8 mouse cellular contexts compared by ENCODE assay signal in the genomic region with DNA sequence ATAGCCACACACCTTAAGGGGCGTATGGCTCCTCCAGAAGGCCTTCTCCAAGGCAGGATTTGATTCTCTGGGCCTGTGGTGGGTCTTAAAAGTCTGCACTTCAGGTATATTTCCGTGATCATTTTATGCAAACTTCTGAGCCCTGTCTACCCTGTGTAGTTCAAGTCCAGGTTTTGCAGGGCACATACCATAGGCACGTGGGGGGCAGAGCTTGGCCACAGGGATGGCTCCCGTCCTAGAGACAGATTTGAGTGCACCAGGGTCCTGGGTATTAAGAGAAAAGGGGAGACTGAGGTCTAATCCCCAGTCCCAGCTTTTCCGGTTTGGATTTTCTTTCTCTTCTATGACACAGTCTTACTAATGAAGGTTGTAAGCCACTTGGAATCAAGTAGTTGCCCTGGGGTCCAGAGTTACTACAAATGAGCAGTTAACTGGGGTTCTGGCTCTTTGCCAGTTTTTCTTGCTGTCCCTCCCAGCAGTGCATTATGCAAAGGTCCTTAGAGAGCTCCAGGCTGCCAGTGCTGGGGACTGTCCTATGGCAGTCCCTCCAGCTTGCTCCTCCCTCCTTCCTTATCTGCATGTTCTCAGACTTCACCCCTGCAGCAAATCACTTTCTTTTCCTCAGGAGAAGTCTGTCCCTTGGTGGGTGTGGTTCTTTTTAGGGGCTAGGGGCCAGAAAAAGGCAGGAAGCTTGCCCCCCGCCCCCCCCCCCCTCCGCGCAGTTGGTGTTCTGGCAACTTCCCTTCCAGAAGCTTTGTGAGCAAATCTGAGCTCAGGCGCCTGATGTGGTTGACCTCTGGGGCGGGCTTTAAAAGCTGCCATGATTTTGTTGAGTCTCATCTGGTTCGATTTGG.
A peak's percentile ranks its signal among the peaks of the same experiment; 100 is the strongest.
DNase-seq lines count a peak whose midpoint lies in the region; ATAC-seq and TF ChIP-seq lines count a peak whose summit lies in the region.

No protein-coding gene starts in this region.

- no peaks in the 10 kb centered on the region for H3K79me2 ChIP-seq in CH12.LX (replicated peaks; ENCODE audit: control insufficient read depth, extremely low read depth, insufficient read depth, poor library complexity, severe bottlenecking)

- no peak for TF ChIP-seq POLR2A in CH12.LX (IDR thresholded peaks at IDR 0.05; ENCODE audit: low read depth, low read length)
- TF ChIP-seq POLR2A in lung, adult 2 months (IDR thresholded peaks at IDR 0.05; ENCODE audit: borderline replicate concordance, extremely low read depth, low read depth, low read length): no peak

- no peak for TF ChIP-seq EP300 in CH12.LX (IDR thresholded peaks at IDR 0.05; ENCODE audit: low read length)

- peaks cover 6 to 13% of the 10 kb centered on the region in 2 experiments; a peak in 3 of 4 replicates for H3K4me1 ChIP-seq in CH12.LX (ENCODE audit: control insufficient read depth in 1 of 2, insufficient read depth in 2 of 2)
- H3K4me1 ChIP-seq in lung, adult 2 months (ENCODE audit: control insufficient read depth, insufficient read depth, low read length): no peaks in the 10 kb centered on the region

- 32% methylated on average over 11 of the region's 11 CpGs for WGBS in lung, adult 2 months

- TF ChIP-seq CTCF in CH12.LX (conservative IDR thresholded peaks at IDR 0.05 in 1 of 2, IDR thresholded peaks at IDR 0.05 in 1 of 2; ENCODE audit: low read depth in 2 of 2, low read length in 2 of 2): no peak
- no peak for TF ChIP-seq CTCF in lung, adult 2 months (IDR thresholded peaks at IDR 0.05; ENCODE audit: insufficient read depth, low read length)

- dilution Hi-C loops in CH12.LX (cut with MboI; ENCODE audit: extremely low pct_ligation_motif_present, extremely low pct_unique_long_range_greater_than_20kb, low sequenced_read_pairs): no loop called here

- peak; percentile 85 for ATAC-seq in common myeloid progenitor, adult 5-6 weeks (replicated peaks; ENCODE audit: low read depth, poor library complexity, severe bottlenecking)

- in situ Hi-C loops in CH12.LX (cut with MboI; ENCODE audit: low pct_ligation_motif_present, low pct_unique_long_range_greater_than_20kb, low sequenced_read_pairs): no loop called here

- no peaks in the 10 kb centered on the region for H3K27me3 ChIP-seq in CH12.LX (replicated peaks)

- no peak for TF ChIP-seq RAD21 in CH12.LX (IDR thresholded peaks at IDR 0.05; ENCODE audit: low read depth, low read length)

- no peaks in the 10 kb centered on the region for H3K9me3 ChIP-seq in CH12.LX (replicated peaks; ENCODE audit: low read length)

- DNase-seq in CH12.LX (ENCODE audit: extremely low read depth): peak; percentile 21
- peak; percentile 36 for DNase-seq in heart, adult 8-10 months (ENCODE audit: low spot score)
- DNase-seq in kidney, adult 11 months: peak; percentile 51
- peak; percentile 10 for DNase-seq in lung, adult 2 months
- peak; percentile 54 for DNase-seq in retina, embryonic 14.5 days (ENCODE audit: low spot score)
- DNase-seq in frontal cortex, postnatal 36 days (ENCODE audit: low spot score in 2 of 2): no peak
- no peak for DNase-seq in left cerebral cortex, adult 18-20 months (ENCODE audit: low spot score in 2 of 2)

- H3K4me2 ChIP-seq in CH12.LX (ENCODE audit: insufficient read depth, low read depth, poor library complexity, severe bottlenecking): no peak overlapping the region

- no peak overlapping the region for H3K27ac ChIP-seq in CH12.LX (ENCODE audit: insufficient read depth, low read depth)

- no peak overlapping the region for H3K9ac ChIP-seq in CH12.LX (ENCODE audit: insufficient read depth, low read depth)

- no peaks in the 10 kb centered on the region for H3K36me3 ChIP-seq in CH12.LX (replicated peaks in 1 of 2; ENCODE audit: control insufficient read depth in 1 of 2, insufficient read depth in 1 of 2, low read length in 1 of 2)

- no peak overlapping the region for H3K4me3 ChIP-seq in CH12.LX (replicated peaks in 1 of 3; ENCODE audit: low read depth in 2 of 3, low read length in 2 of 3, poor library complexity in 1 of 3)
- no peak overlapping the region for H3K4me3 ChIP-seq in lung, adult 2 months (replicated peaks; ENCODE audit: extremely low read depth, low read depth, low read length)

TF ChIP-seq in CH12.LX, 34 proteins besides CTCF, POLR2A, EP300 and RAD21:
- no peak for TF ChIP-seq USF2 (conservative IDR thresholded peaks at IDR 0.05; ENCODE audit: low read depth, low read length)
- no peak for TF ChIP-seq SMC3 (IDR thresholded peaks at IDR 0.05; ENCODE audit: low read depth, low read length)
- no peak for TF ChIP-seq TCF12 (IDR thresholded peaks at IDR 0.05; ENCODE audit: low read depth, low read length)
- no peak for TF ChIP-seq JUND (conservative IDR thresholded peaks at IDR 0.05; ENCODE audit: low read depth, low read length)
- no peak for TF ChIP-seq SIN3A (IDR thresholded peaks at IDR 0.05; ENCODE audit: low read length)
- no peak for TF ChIP-seq MXI1 (IDR thresholded peaks at IDR 0.05; ENCODE audit: low read depth, low read length)
- TF ChIP-seq ZNF384 (IDR thresholded peaks at IDR 0.05; ENCODE audit: low read depth, low read length): no peak
- TF ChIP-seq MAZ (IDR thresholded peaks at IDR 0.05; ENCODE audit: low read depth, low read length): no peak
- no peak for TF ChIP-seq NELFE (IDR thresholded peaks at IDR 0.05; ENCODE audit: low read depth, low read length)

Comparison
In these comparisons a context has a peak if more than half of its experiments do, and no peak if none do; other contexts are left out.
1. DNase-seq: peak in CH12.LX (single experiment), heart, adult 8-10 months (single experiment), kidney, adult 11 months (single experiment), lung, adult 2 months (single experiment) and retina, embryonic 14.5 days (single experiment); none in frontal cortex, postnatal 36 days (0 of 2) and left cerebral cortex, adult 18-20 months (0 of 2).